Mouse (Mus musculus) embryonic fibroblast, embryonic 13.5 days (primary cell): ENCODE data around the gene Kcnd1. TPM values are rescaled to one million over a fixed set of nuclear protein-coding genes. Genes with fewer than 3 reads are reported as not detected.

ENCODE experiments used
- H3K27ac ChIP-seq: 2 replicates; pipeline ENCODE4 v1.5.1; 2012; ENCODE audit warnings: low read length, control low read depth, inconsistent platforms; ENCODE audit not compliant: insufficient read depth
- H3K4me1 ChIP-seq: 2 replicates; pipeline ENCODE4 v1.6.1; 2011; ENCODE audit warnings: low read length; ENCODE audit not compliant: control insufficient read depth, insufficient read depth
- H3K4me3 ChIP-seq: 2 replicates; pipeline ENCODE4 v1.5.1; 2011; ENCODE audit warnings: mild to moderate bottlenecking, control low read depth, low read length; ENCODE audit not compliant: insufficient read depth
- CTCF ChIP-seq: IDR thresholded peaks from 2 replicates; pipeline ENCODE4 v1.5.1; 2011; ENCODE audit warnings: mild to moderate bottlenecking, control low read depth, low read length, moderate library complexity, borderline replicate concordance; ENCODE audit not compliant: insufficient read depth
- POLR2A ChIP-seq: IDR thresholded peaks from 2 replicates; pipeline ENCODE4 v1.6.1; 2011; ENCODE audit warnings: low read depth, mild to moderate bottlenecking, control low read depth, low read length, moderate library complexity
- polyA plus RNA-seq: library from polyadenylated mRNA; stranded (reverse); fragments of >200 nt; gene quantifications from 2 replicates; pipeline ENCODE4 v1.2.4, GENCODE M21; 2011; ENCODE audit warnings: low read depth; ENCODE audit not compliant: missing spikeins, insufficient read length

The Kcnd1 gene
- polyA plus RNA-seq, 1 experiment = 5.7 TPM

DNA sequence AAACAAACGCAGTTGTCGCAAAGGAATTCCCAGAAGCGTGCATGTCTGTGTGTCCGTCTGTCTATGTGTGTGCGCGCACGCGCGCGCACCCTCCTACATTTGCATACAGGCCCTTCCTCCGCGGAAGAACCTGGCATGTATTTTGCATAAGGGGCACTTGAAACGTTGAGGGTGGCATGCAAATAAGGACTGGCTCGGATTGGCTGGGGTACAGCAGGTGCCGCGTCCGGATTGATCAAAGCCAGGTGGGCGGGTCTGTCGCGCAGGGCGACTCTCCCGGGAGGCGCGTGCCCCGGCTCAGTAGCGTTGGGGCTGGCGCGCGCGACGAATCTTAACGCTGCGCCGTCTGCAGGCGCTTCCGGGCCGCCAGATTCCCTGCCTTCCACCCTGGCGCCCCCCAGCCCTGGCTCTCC lies 55.9 kb downstream of the Kcnd1 start, which contains the start of gene Pim2:
Pim2 (plus strand) TSS at position 256 of the 413 bp plus-strand sequence.
- TF ChIP-seq POLR2A (no peak), CTCF (no peak)
- 0 out of 2 replicates have a peak, but pooled peaks cover 5% of the 10 kb centered on the region for H3K4me1 ChIP-seq
- no peak within 1 kb of the TSS for H3K27ac ChIP-seq
- peak within 1 kb of the TSS; percentile 28 for H3K4me3 ChIP-seq

GRCm38 (mm10) chrX:7878495-7878894 lies 56.4 kb downstream of the Kcnd1 start:
- H3K27ac ChIP-seq = no peak overlapping the region
- 0 out of 2 replicates have a peak, but pooled peaks cover 5% of the 10 kb centered on the region for H3K4me1 ChIP-seq
- peak overlapping the region; percentile 14; the same call in 1 of the 2 replicates for H3K4me3 ChIP-seq
- TF ChIP-seq CTCF (no peak), POLR2A (no peak)

GRCm38 (mm10) chrX:7879819-7880218 lies 57.7 kb downstream of the Kcnd1 start:
- Histone ChIP-seq H3K4me3 (no peak overlapping the region), H3K4me1 (0 out of 2 replicates have a peak, but pooled peaks cover 5% of the 10 kb centered on the region), H3K27ac (no peak overlapping the region)
- no peak for TF ChIP-seq CTCF
- no peak for TF ChIP-seq POLR2A

- 0 out of 2 replicates have a peak, but pooled peaks cover 5% of the 10 kb centered on the region for H3K4me1 ChIP-seq
- H3K27ac ChIP-seq = peak within 1 kb of the TSS; percentile 69
- TF ChIP-seq POLR2A = peak; percentile 48
- TF ChIP-seq CTCF = no peak
- peak within 1 kb of the TSS; percentile 80 for H3K4me3 ChIP-seq
These were observed 61.9 kb downstream of the Kcnd1 start, which contains the start of gene Slc35a2 for GRCm38 (mm10) chrX:7883841-7884567. Gene Slc35a2, plus strand, starts transcription at chrX:7884028.

Other genes with a start within 250 kb of the Kcnd1 start
- gene Foxp3, start 248.6 kb upstream of the Kcnd1 start, polyA plus RNA-seq = not detected in 2 replicates
- gene Ppp1r3f, start 248.0 kb upstream of the Kcnd1 start, polyA plus RNA-seq = 2.9 and 3.1 TPM in 2 replicates
- 12.8 and 14.3 TPM in 2 replicates for gene Ccdc22, start 216.8 kb upstream of the Kcnd1 start, polyA plus RNA-seq
- not detected in 2 replicates for gene Cacna1f, start 215.2 kb upstream of the Kcnd1 start, polyA plus RNA-seq
- gene Syp, start 183.8 kb upstream of the Kcnd1 start, polyA plus RNA-seq = 0.18 and 0.19 TPM in 2 replicates
- gene Prickle3, start 165.0 kb upstream of the Kcnd1 start, polyA plus RNA-seq = 7.0 TPM in 2 replicates
- gene Plp2, start 150.9 kb upstream of the Kcnd1 start, polyA plus RNA-seq = 305 and 316 TPM in 2 replicates
- gene Magix, start 141.0 kb upstream of the Kcnd1 start, polyA plus RNA-seq = not detected in 2 replicates
- gene Gpkow, start 125.2 kb upstream of the Kcnd1 start, polyA plus RNA-seq = 26.0 and 29.8 TPM in 2 replicates
- 29.0 and 32.3 TPM in 2 replicates for gene Wdr45, start 108.0 kb upstream of the Kcnd1 start, polyA plus RNA-seq
- not detected in 2 replicates for gene Gm45208, start 100.0 kb upstream of the Kcnd1 start, polyA plus RNA-seq
- 112 and 126 TPM in 2 replicates for gene Praf2, start 93.8 kb upstream of the Kcnd1 start, polyA plus RNA-seq
- 2.5 and 3.5 TPM in 2 replicates for gene Ccdc120, start 71.4 kb upstream of the Kcnd1 start, polyA plus RNA-seq
- 49.1 and 53.4 TPM in 2 replicates for gene Tfe3, start 59.7 kb upstream of the Kcnd1 start, polyA plus RNA-seq
- gene Gripap1, start 32.5 kb upstream of the Kcnd1 start, polyA plus RNA-seq = 37.7 and 42.1 TPM in 2 replicates
- gene Otud5, start 19.1 kb downstream of the Kcnd1 start, polyA plus RNA-seq = 57.5 and 65.0 TPM in 2 replicates
- gene Pim2, start 56.0 kb downstream of the Kcnd1 start, polyA plus RNA-seq = 4.0 and 4.3 TPM in 2 replicates
- gene Slc35a2, start 61.7 kb downstream of the Kcnd1 start, polyA plus RNA-seq = 113 and 123 TPM in 2 replicates
- 90.2 and 103 TPM in 2 replicates for gene Pqbp1, start 77.0 kb downstream of the Kcnd1 start, polyA plus RNA-seq
- 29.5 and 39.9 TPM in 2 replicates for gene Timm17b, start 77.1 kb downstream of the Kcnd1 start, polyA plus RNA-seq
- not detected in 2 replicates for gene Gm10491, start 85.5 kb downstream of the Kcnd1 start, polyA plus RNA-seq
- not detected in 2 replicates for gene Gm10490, start 87.3 kb downstream of the Kcnd1 start, polyA plus RNA-seq
- not detected in 2 replicates for gene Pcsk1n, start 97.5 kb downstream of the Kcnd1 start, polyA plus RNA-seq
- gene Eras, start 106.3 kb downstream of the Kcnd1 start, polyA plus RNA-seq = not detected in 2 replicates
- gene Hdac6, start 125.6 kb downstream of the Kcnd1 start, polyA plus RNA-seq = 21.2 and 27.6 TPM in 2 replicates
- not detected in 2 replicates for gene Gata1, start 155.8 kb downstream of the Kcnd1 start, polyA plus RNA-seq
- not detected in 2 replicates for gene Glod5, start 196.2 kb downstream of the Kcnd1 start, polyA plus RNA-seq